Mouse (Mus musculus) embryonic facial prominence, embryonic 10.5 days (tissue): ENCODE data around the gene Snx17. TPM values are rescaled to one million over a fixed set of nuclear protein-coding genes. Genes with fewer than 3 reads are reported as not detected.

Experiments used
- DNase-seq: peaks from one replicate; pipeline ENCODE4 v3.0.0-alpha.2; 2017; ENCODE audit warnings: low spot score
- H3K27ac ChIP-seq: fragments of 300-500 bp; sonication (generic); replicated peaks from 2 replicates; pipeline ENCODE4 v1.5.1; 2016; ENCODE audit warnings: mild to moderate bottlenecking
- H3K27me3 ChIP-seq: fragments of 300-500 bp; sonication (generic); replicated peaks from 2 replicates; pipeline ENCODE4 v1.6.1; 2016; ENCODE audit warnings: low read depth, mild to moderate bottlenecking; ENCODE audit not compliant: poor library complexity, severe bottlenecking
- H3K36me3 ChIP-seq: fragments of 300-500 bp; sonication (generic); replicated peaks from 2 replicates; pipeline ENCODE4 v1.6.1; 2016; ENCODE audit warnings: mild to moderate bottlenecking, moderate library complexity
- H3K4me1 ChIP-seq: fragments of 300-500 bp; sonication (generic); 2 replicates; pipeline ENCODE4 v1.6.1; 2016
- H3K4me3 ChIP-seq: fragments of 300-500 bp; sonication (generic); 2 replicates; pipeline ENCODE4 v1.5.1; 2016; ENCODE audit warnings: mild to moderate bottlenecking, moderate library complexity
- H3K9me3 ChIP-seq: fragments of 300-500 bp; sonication (generic); 2 replicates; pipeline ENCODE4 v1.6.1; 2016; ENCODE audit warnings: mild to moderate bottlenecking
- WGBS: fragments of 180-500 bp; shearing (Covaris S2); methylation state at CpG from one replicate; pipeline ENCODE4 v1.1.7; 2016; 5-methylcytosine and 5-hydroxymethylcytosine counted together
- polyA plus RNA-seq: library from polyadenylated mRNA; unstranded; fragments of >200 nt; fragmentation: Nextera tagmentation; extraction: Ambion mirVana; gene quantifications from 2 replicates; pipeline ENCODE4 v1.2.1, GENCODE M21; 2016

The Snx17 gene
- polyA plus RNA-seq, 1 experiment from 2014 or later: 127 TPM

GRCm38 (mm10) chr5:31220448-31221303 lies 27.6 kb downstream of the Snx17 start, which contains the start of gene Ppm1g:
Ppm1g (minus strand) TSS chr5:31220687.
- peak within 1 kb of the TSS; percentile 97 for H3K27ac ChIP-seq
- WGBS: under 1% methylated on average over 70 of the region's 70 CpGs
- no peaks in the 10 kb centered on the region for H3K27me3 ChIP-seq
- peaks cover 7% of the 10 kb centered on the region; the same call in 1 of the 2 replicates for H3K36me3 ChIP-seq
- DNase-seq: peak; percentile 98
- peaks cover 16% of the 10 kb centered on the region for H3K4me1 ChIP-seq
- H3K4me3 ChIP-seq: peak within 1 kb of the TSS; percentile 99
- H3K9me3 ChIP-seq: no peaks in the 10 kb centered on the region

GRCm38 (mm10) chr5:31221304-31221945 lies 28.4 kb downstream of the Snx17 start:
- no peaks in the 10 kb centered on the region for H3K9me3 ChIP-seq
- H3K27ac ChIP-seq: peak overlapping the region; percentile 97
- H3K36me3 ChIP-seq: peaks cover 7% of the 10 kb centered on the region; the same call in 1 of the 2 replicates
- WGBS: 14% methylated on average over 11 of the region's 11 CpGs
- DNase-seq: peak; percentile 59
- H3K4me1 ChIP-seq: peaks cover 16% of the 10 kb centered on the region
- H3K27me3 ChIP-seq: no peaks in the 10 kb centered on the region
- H3K4me3 ChIP-seq: peak overlapping the region; percentile 99

GRCm38 (mm10) chr5:31222696-31223095 lies 29.7 kb downstream of the Snx17 start:
- Histone ChIP-seq H3K36me3 (no peaks in the 10 kb centered on the region), H3K27ac (no peak overlapping the region), H3K27me3 (no peaks in the 10 kb centered on the region), H3K9me3 (no peaks in the 10 kb centered on the region), H3K4me3 (no peak overlapping the region), H3K4me1 (peaks cover 16% of the 10 kb centered on the region)
- 92% methylated on average over 9 of the region's 9 CpGs for WGBS
- DNase-seq: no peak

GRCm38 (mm10) chr5:31226641-31227040 lies 33.6 kb downstream of the Snx17 start:
- Histone ChIP-seq H3K4me3 (no peak overlapping the region), H3K4me1 (peaks cover under 1% of the 10 kb centered on the region; the same call in 1 of the 2 replicates), H3K36me3 (no peaks in the 10 kb centered on the region), H3K27ac (no peak overlapping the region), H3K27me3 (no peaks in the 10 kb centered on the region), H3K9me3 (no peaks in the 10 kb centered on the region)
- no peak for DNase-seq
- WGBS: 72% methylated on average over 1 of the region's 1 CpGs

- peak within 1 kb of the TSS; percentile 97 for H3K27ac ChIP-seq
Measured at GRCm38 (mm10) chr5:31240637-31241521, 47.9 kb downstream of the Snx17 start, which contains the start of the genes Nrbp1 and Gm9970. Nrbp1 (plus strand) TSS chr5:31240864. Gm9970 (minus strand) TSS chr5:31241232.

GRCm38 (mm10) chr5:31241522-31242034 lies 48.6 kb downstream of the Snx17 start:
- H3K4me1 ChIP-seq: peaks cover 11% of the 10 kb centered on the region
- DNase-seq: no peak
- peak overlapping the region; percentile 97 for H3K4me3 ChIP-seq
- H3K27ac ChIP-seq: peak overlapping the region; percentile 97
- no peaks in the 10 kb centered on the region for H3K27me3 ChIP-seq
- WGBS: 1% methylated on average over 13 of the region's 13 CpGs
- H3K9me3 ChIP-seq: no peaks in the 10 kb centered on the region
- H3K36me3 ChIP-seq: peaks cover 31% of the 10 kb centered on the region

More at GRCm38 (mm10) chr5:31240637-31241521, 47.9 kb downstream of the Snx17 start, which contains the start of the genes Nrbp1 and Gm9970:
- peaks cover 11% of the 10 kb centered on the region for H3K4me1 ChIP-seq
- peak; percentile 96 for DNase-seq
- H3K36me3 ChIP-seq: peaks cover 24% of the 10 kb centered on the region
- no peaks in the 10 kb centered on the region for H3K27me3 ChIP-seq
- WGBS: under 1% methylated on average over 103 of the region's 103 CpGs
- 0 out of 2 replicates have a peak, but pooled peaks cover 3% of the 10 kb centered on the region for H3K9me3 ChIP-seq
- H3K4me3 ChIP-seq: peak within 1 kb of the TSS; percentile 97

- Histone ChIP-seq H3K27me3 (no peaks in the 10 kb centered on the region), H3K4me1 (peaks cover 11% of the 10 kb centered on the region), H3K27ac (no peak overlapping the region), H3K9me3 (no peaks in the 10 kb centered on the region), H3K36me3 (peaks cover 37% of the 10 kb centered on the region), H3K4me3 (peak overlapping the region; percentile 97)
- WGBS: 32% methylated on average over 10 of the region's 10 CpGs
- no peak for DNase-seq
Measured at GRCm38 (mm10) chr5:31242191-31242590, 49.2 kb downstream of the Snx17 start.

Other genes with a start within 250 kb of the Snx17 start
- gene Cgref1, start 247.6 kb upstream of the Snx17 start, polyA plus RNA-seq: 2.2 and 3.2 TPM in 2 replicates
- 142 and 150 TPM in 2 replicates for gene Preb, start 232.9 kb upstream of the Snx17 start, polyA plus RNA-seq
- gene Tcf23, start 224.6 kb upstream of the Snx17 start, polyA plus RNA-seq: not detected in 2 replicates
- gene Atraid, start 144.9 kb upstream of the Snx17 start, polyA plus RNA-seq: 60.2 and 64.8 TPM in 2 replicates
- gene Slc5a6, start 144.3 kb upstream of the Snx17 start, polyA plus RNA-seq: 9.9 and 12.2 TPM in 2 replicates
- gene Cad, start 138.4 kb upstream of the Snx17 start, polyA plus RNA-seq: 64.6 and 71.3 TPM in 2 replicates
- not detected in 2 replicates for gene Dnajc5g, start 86.9 kb upstream of the Snx17 start, polyA plus RNA-seq
- 0.59 and 0.85 TPM in 2 replicates for gene Slc30a3, start 85.0 kb upstream of the Snx17 start, polyA plus RNA-seq
- gene Trim54, start 76.5 kb upstream of the Snx17 start, polyA plus RNA-seq: not detected in 2 replicates
- gene Ucn, start 54.4 kb upstream of the Snx17 start, polyA plus RNA-seq: not detected in 2 replicates
- 63.5 and 70.1 TPM in 2 replicates for gene Mpv17, start 39.0 kb upstream of the Snx17 start, polyA plus RNA-seq
- gene Gm29609, start 13.3 kb upstream of the Snx17 start, polyA plus RNA-seq: 1.5 TPM in 2 replicates
- 123 and 124 TPM in 2 replicates for gene Gtf3c2, start 13.1 kb upstream of the Snx17 start, polyA plus RNA-seq
- gene Eif2b4, start 203 bp downstream of the Snx17 start, polyA plus RNA-seq: 81.4 and 91.1 TPM in 2 replicates
- gene Zfp513, start 9.1 kb downstream of the Snx17 start, polyA plus RNA-seq: 11.4 and 12.3 TPM in 2 replicates
- gene Ppm1g, start 27.5 kb downstream of the Snx17 start, polyA plus RNA-seq: 185 and 197 TPM in 2 replicates
- 140 and 143 TPM in 2 replicates for gene Nrbp1, start 47.6 kb downstream of the Snx17 start, polyA plus RNA-seq
- 0.40 TPM in 1 of 2 replicates, not detected in the other for gene Gm9970, start 48.0 kb downstream of the Snx17 start, polyA plus RNA-seq
- 16.8 and 21.2 TPM in 2 replicates for gene Krtcap3, start 58.5 kb downstream of the Snx17 start, polyA plus RNA-seq
- 37.3 and 39.2 TPM in 2 replicates for gene Ift172, start 97.9 kb downstream of the Snx17 start, polyA plus RNA-seq
- 54.6 and 57.1 TPM in 2 replicates for gene Fndc4, start 102.9 kb downstream of the Snx17 start, polyA plus RNA-seq
- gene Gckr, start 104.2 kb downstream of the Snx17 start, polyA plus RNA-seq: 0.19 and 0.29 TPM in 2 replicates